Mouse (Mus musculus) heart, postnatal 4 days (tissue): ENCODE results near the gene Zbtb8os. TPM values are rescaled to one million over a fixed set of nuclear protein-coding genes. Genes with fewer than 3 reads are reported as not detected.
"Not testable (repeated sequence)": the region's sequence is repeated elsewhere in the genome, so short reads cannot be mapped to it uniquely, and the experiment has no call there.

Experiments used
- DNase-seq: peaks from one replicate; pipeline ENCODE4 v3.0.0; 2021
- total RNA-seq, 2 experiments: library from RNA; stranded (reverse); gene quantifications; 2 replicates each; pipeline ENCODE4 v1.2.3; 2021

The Zbtb8os gene
- total RNA-seq, 2 experiments from 2014 or later: 20.6 to 22.2 TPM

DNA sequence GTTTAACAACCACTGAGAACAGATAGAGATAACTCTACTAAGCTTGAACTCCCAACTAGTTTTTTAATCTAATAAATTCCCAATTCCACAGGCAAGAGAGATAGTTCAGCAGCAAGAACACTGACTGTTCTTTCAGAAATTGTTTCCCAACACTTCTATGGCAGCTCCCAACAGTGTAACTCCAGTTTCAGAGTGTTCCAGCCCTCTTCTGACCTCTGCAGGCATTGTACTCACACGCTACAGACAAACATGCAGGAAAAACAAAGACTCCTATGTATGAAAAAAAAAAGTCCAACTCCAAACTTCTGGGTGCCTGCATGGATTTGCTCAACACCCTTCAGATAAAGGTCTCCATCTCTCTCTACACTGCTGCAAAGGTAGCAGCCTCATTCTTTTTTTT, 2.6 kb upstream of the Zbtb8os start:
- DNase-seq: no peak

- DNase-seq: peak; percentile 70
These were observed 749 bp upstream of the Zbtb8os start for GRCm38 (mm10) chr4:129334677-129335215.

DNA sequence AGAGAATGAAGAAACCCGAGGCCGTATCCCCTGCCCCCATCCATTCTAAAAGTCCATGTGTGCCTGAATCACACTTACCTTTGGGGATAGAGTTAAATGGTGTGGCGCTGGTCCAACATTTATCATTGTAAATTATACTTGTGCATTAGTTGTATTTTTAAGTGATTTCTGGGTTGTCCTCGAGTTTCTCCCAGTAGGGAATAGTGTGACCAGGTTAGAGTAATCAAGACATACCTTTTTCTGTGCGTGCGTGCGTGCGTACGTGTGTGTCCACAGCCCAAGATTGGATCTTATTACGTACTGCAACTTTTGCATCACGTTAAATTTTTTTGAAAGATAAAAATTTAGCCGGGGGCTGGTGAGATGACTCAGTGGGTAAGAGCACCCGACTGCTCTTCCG, 796 bp downstream of the Zbtb8os start:
- no peak for DNase-seq

DNA sequence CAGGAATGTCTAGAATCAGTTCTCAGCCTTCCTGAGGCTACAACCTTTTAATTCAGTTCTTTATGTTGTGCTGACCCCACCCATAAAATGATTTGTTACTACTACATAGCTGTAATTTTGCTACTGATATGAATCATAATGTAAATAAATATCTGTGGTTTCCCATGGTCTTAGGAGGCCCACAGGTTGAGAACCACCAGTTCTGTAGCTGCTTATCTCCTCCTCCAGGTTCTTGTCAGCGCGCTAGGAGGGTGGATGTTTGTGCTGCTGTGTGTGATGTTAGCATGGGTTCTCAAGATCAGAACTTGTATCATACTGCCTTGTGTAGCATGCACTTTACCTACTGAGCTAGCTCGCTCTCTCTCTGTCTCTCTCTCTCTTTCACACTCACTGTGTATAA, 4.2 kb downstream of the Zbtb8os start:
- no peak for DNase-seq

DNA sequence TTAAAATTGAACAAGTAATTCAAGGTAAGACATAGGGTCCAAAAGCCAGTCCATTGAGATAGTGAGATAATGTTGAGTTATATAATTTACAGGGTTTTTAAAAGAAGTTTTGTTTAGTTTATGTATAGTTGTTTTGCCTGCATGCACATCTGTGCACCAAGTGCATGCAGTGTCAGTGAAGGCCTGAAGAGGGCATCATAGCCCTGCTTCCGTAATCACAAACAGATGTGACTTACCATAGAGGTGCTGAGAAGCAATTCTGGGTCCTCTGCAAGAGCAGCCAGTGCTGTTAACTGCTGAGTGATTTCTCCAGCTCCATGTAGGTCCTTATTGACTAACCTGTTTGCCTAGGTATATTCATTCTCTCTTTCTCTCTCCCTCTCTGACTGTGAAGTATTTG, 6.4 kb downstream of the Zbtb8os start:
- DNase-seq: no peak

DNA sequence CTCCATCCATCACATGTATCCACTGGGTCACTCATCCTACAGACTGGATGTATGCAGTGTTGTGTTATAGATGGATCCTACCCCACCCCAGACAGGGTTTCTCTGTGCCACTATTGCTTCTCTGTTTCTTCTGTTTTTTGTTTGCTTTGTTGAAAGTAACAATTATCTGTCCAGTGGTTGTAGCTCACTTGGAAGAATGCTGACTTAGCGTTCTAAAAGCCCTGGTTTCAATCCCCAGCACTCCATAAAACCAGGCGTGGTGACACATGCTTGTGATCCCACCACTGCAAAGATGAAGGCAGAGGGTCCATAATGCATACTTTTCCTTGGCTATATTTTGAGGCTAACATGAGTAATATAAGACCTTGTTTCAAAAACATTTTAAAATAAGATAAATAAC, 7.2 kb downstream of the Zbtb8os start:
- no peak for DNase-seq

GRCm38 (mm10) chr4:129346481-129347154, 11.1 kb downstream of the Zbtb8os start:
- DNase-seq: peak; percentile 51

DNA sequence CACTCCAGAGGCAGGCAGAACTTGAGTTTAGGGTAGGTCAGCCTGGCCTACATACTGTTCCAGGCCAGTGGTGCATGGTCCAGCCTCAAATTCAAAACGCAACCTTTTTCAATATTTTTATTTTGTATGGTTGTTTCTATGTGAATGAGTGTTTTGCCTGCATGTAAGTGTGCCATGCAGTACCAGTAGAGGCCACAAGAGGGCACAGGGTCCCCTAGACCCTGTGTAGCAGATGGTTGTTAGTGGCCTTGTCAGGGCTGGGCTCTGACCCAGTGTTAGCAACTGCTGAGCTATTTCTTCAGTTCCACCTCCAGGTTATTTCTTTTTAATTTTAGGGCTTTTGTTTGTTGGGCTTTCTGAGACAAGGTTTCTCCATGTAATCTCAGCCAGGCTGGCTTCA, 15.1 kb downstream of the Zbtb8os start:
- peak; percentile 86 for DNase-seq

DNA sequence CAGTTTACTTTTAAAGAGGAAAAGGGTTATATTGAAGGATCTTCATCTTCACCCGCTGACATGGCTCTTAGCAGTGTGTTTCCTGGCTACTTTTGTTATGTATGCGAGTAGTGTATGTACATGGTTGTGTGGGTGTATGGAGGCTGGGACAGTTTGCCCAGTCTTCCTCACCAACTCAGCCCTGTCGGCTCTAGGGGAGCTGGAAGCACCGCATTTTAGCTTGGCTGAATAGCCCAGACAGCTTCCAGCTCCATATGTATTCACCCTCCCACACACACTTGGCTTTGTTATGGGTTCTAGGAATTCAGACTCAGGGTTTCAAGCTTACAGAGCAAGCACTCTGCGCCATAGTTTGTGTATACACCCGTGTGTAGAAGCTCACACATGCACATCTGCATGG, 15.6 kb downstream of the Zbtb8os start:
- no peak for DNase-seq

DNA sequence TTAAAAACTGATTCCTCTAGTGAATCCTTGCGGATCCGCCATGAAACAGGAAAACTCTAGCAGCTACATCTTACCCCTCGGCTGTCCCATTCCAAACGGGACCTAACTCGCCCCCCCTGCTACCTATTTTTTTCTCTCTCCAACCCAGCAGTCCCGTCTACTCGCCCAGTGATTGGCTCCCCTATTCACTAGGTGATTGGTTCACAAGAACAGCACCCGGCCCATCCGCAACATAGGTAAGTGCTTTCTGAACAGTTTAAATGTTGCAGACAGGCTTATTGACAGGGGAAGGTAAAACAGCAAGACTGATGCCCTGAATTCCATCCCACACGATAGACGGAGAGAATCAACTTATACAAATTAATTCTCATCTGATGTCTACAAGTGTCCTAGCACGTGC, 17.7 kb downstream of the Zbtb8os start:
- DNase-seq: no peak

DNA sequence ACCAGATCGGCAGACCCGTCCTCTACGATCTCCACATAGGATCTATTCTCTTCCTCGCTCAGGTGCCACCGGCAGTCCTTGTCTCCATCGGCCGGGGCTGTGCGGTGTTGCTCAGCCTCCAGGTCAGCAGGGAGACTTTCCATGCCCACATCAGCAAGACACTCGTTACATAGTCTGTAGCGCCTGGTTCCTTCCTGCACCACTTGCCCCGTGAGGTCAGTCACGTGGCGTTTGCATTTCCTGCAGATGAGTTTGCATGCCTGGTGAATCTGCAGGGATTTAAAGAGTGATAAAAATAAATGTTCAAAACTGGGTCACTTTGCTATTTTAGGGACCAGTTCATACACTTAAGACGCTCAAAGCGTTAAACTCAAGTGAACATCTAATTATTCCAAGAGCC, 18.7 kb downstream of the Zbtb8os start:
- no peak for DNase-seq

- no peak for DNase-seq
These were observed 22.2 kb downstream of the Zbtb8os start for GRCm38 (mm10) chr4:129357613-129358163.

DNA sequence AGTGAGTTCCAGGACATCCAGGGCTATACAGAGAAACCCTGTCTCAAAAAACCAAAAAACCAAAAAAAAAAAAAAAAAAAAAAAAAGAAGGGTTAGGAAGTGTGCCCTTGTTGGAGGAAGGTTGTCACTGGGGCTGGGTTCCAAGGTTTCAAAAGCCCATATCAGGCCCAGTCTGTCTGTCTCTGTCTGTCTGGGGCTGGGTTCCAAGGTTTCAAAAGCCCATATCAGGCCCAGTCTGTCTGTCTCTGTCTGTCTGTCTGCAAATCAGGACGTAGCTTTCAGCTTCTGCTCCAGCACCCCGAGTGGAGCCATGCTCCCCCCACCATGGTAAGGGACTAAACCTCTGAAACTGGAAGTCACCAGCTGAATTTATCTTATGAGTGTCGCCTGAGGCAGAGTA, 26.7 kb downstream of the Zbtb8os start:
- not testable (repeated sequence) for DNase-seq

DNA sequence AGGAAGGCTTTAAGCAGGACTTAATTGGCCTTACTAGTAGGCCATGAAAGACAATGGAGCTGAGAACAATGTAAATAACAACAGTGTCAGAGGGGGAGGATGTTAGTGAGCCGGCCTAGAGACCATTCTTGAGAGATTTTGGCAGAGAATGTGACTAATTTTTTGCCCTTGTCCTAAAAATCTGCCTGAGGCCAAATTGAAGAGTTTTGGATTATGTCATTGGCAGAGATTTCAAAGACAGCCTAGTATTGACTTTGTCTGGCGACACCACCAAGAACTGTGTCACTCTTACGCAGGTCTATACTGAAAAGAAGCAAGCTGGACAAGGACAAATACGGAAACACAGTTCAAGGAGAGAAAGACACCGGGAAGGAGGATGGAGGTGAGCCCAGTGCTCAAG, 27.3 kb downstream of the Zbtb8os start:
- no peak for DNase-seq

DNA sequence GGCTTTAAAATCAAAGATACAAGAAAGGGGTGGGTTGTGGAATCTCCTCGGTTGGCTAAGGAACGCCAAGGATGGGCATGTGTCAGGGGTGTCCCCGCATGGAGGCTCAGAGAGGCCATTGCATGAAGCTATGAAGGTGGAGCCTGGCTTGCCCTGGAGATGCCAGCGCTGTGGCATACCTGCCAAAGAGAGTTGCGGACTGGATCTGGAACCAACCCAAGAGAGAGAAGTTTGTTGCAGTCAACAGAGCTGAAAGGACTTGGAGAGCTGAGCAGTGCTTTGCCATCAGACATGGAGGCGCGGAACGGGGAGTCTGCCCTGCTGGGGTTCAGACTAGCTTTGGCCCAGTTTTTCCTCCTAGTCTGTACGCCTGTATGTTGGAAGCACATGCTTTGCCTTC, 28.0 kb downstream of the Zbtb8os start:
- peak; percentile 17 for DNase-seq

DNA sequence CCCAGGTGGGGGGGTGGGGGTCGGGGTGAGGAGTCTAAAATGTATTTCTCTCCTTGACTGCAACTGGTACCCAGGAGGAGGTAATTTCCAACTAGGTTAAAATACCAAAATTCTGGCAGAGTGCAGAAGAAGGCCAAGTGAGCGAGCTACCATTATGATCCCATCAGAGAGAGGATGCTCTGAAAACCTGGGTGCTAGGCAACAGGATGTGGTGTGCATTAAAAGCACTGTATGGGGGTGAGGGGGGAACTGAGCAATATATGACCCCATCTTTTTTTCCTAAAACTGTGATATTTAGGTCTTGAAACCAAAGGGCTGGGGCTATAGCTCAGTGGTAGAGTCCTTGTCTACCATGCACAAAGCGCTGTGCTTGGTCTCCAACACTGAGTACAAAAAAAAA, 28.9 kb downstream of the Zbtb8os start:
- no peak for DNase-seq

DNA sequence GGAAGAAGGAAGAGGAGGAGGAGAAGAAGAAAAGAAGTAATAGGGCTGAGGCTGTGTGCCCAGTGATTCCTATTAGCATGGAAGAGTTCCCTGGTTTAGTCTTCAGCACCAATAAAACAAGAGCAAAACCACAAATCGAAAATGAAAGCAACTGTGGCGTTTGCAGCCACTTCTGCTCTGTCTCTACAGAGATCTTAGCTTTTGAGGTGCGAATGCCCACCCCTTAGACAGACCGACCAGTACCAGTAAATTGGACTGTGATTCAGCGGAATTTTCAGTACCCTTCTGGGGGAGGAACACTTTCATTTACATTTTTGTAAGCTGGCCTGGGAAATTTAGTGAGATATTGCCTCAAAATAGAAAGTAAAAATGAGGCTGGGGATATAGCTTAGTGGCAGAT, 29.7 kb downstream of the Zbtb8os start:
- no peak for DNase-seq

- no peak for DNase-seq
These were observed 35.9 kb downstream of the Zbtb8os start for GRCm38 (mm10) chr4:129371391-129371790.

- no peak for DNase-seq
These were observed 37.9 kb downstream of the Zbtb8os start for GRCm38 (mm10) chr4:129373202-129373976.

DNA sequence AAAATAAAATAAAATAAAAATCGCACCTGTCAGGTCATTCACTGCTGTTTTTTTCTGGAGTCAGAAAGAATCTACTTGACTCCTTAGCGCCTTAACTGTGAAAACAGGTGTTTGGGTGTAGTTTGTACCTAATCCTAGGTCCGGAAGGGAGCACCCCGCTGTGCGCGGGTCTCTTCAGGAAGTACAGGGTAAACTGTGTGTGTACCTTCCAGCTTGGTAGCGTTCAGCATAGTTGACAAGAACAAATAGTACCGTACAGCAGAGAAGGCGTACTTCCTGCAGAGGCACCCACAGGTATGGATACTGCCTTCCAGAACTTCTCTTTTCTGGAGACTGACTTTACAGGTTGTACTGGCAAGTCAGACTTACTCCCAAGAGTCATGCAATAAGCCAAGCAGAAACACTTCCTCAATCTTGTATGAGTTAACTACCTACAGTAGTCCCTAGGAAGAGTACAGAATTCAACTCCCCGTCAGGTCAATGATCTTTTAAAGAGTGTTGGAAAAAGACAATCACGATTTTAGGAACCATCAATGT, 38.8 kb downstream of the Zbtb8os start:
- DNase-seq: no peak

- no peak for DNase-seq
These were observed 39.5 kb downstream of the Zbtb8os start for GRCm38 (mm10) chr4:129375000-129375399.

- DNase-seq: no peak
These were observed 40.3 kb downstream of the Zbtb8os start for GRCm38 (mm10) chr4:129375821-129376220.

GRCm38 (mm10) chr4:129376961-129377545, 41.6 kb downstream of the Zbtb8os start:
- DNase-seq: peak; percentile 55
